Mouse (Mus musculus): ENCODE results near the gene Agpat1. TPM values are rescaled to one million over a fixed set of nuclear protein-coding genes. Genes with fewer than 3 reads are reported as not detected.

The Agpat1 gene
- total RNA-seq, 2 experiments from 2014 or later: 81.6 to 87.7 TPM

GRCm38 (mm10) chr17:34604511-34605237, 612 bp downstream of the Agpat1 start:
- peak; percentile 66 for DNase-seq (ENCODE audit: low spot score)

- peak; percentile 97 for DNase-seq (ENCODE audit: low spot score)
These were observed 1.5 kb downstream of the Agpat1 start for GRCm38 (mm10) chr17:34605609-34606008.

GRCm38 (mm10) chr17:34606186-34607039, 2.4 kb downstream of the Agpat1 start:
- no peak for DNase-seq (ENCODE audit: low spot score)

- DNase-seq (ENCODE audit: low spot score): no peak
These were observed 3.9 kb downstream of the Agpat1 start for GRCm38 (mm10) chr17:34607997-34608396.

- no peak for DNase-seq (ENCODE audit: low spot score)
These were observed 7.0 kb downstream of the Agpat1 start for GRCm38 (mm10) chr17:34611050-34611449.

- DNase-seq (ENCODE audit: low spot score): no peak
These were observed 9.1 kb downstream of the Agpat1 start for GRCm38 (mm10) chr17:34613054-34613645.

GRCm38 (mm10) chr17:34613830-34614229, 9.8 kb downstream of the Agpat1 start:
- DNase-seq (ENCODE audit: low spot score): no peak

- DNase-seq (ENCODE audit: low spot score): no peak
These were observed 11.8 kb downstream of the Agpat1 start, which contains the start of gene Egfl8 for GRCm38 (mm10) chr17:34615871-34616270. Egfl8 (minus strand) TSS chr17:34615971.

- peak; percentile 76 for DNase-seq (ENCODE audit: low spot score)
These were observed 14.9 kb downstream of the Agpat1 start for GRCm38 (mm10) chr17:34618999-34619398.

- no peak for DNase-seq (ENCODE audit: low spot score)
These were observed 16.9 kb downstream of the Agpat1 start for GRCm38 (mm10) chr17:34621006-34621405.

- no peak for DNase-seq (ENCODE audit: low spot score)
These were observed 19.1 kb downstream of the Agpat1 start for GRCm38 (mm10) chr17:34623161-34623560.

GRCm38 (mm10) chr17:34624981-34625380, 20.9 kb downstream of the Agpat1 start:
- no peak for DNase-seq (ENCODE audit: low spot score)

GRCm38 (mm10) chr17:34626062-34626772, 22.2 kb downstream of the Agpat1 start:
- no peak for DNase-seq (ENCODE audit: low spot score)

- no peak for DNase-seq (ENCODE audit: low spot score)
These were observed 22.7 kb downstream of the Agpat1 start for GRCm38 (mm10) chr17:34626773-34627092.

GRCm38 (mm10) chr17:34627093-34627942, 23.3 kb downstream of the Agpat1 start:
- DNase-seq (ENCODE audit: low spot score): peak; percentile 84

- DNase-seq (ENCODE audit: low spot score): peak; percentile 50
These were observed 24.0 kb downstream of the Agpat1 start, which contains the start of gene Ppt2 for GRCm38 (mm10) chr17:34627943-34628643. Ppt2 (minus strand) TSS chr17:34628510.

GRCm38 (mm10) chr17:34628644-34628967, 24.5 kb downstream of the Agpat1 start:
- DNase-seq (ENCODE audit: low spot score): no peak

- no peak for DNase-seq (ENCODE audit: low spot score)
These were observed 25.2 kb downstream of the Agpat1 start, which contains the start of gene Prrt1 for GRCm38 (mm10) chr17:34629221-34629751. Prrt1 (plus strand) TSS chr17:34629533.

GRCm38 (mm10) chr17:34629796-34630603, 25.9 kb downstream of the Agpat1 start:
- no peak for DNase-seq (ENCODE audit: low spot score)

Measured in gastrocnemius, adult 18-20 months (tissue).